Mouse (Mus musculus): Measurements from ENCODE around the gene Ubr4. TPM values are rescaled to one million over a fixed set of nuclear protein-coding genes. Genes with fewer than 3 reads are reported as not detected.

The Ubr4 gene
- polyA plus RNA-seq, 1 experiment from 2014 or later = 59.4 TPM

GRCm38 (mm10) chr4:139454339-139454738 lies 101.9 kb downstream of the Ubr4 start:
- WGBS = 86% methylated on average over 6 of the region's 6 CpGs
- no peaks in the 10 kb centered on the region for H3K9me3 ChIP-seq (ENCODE audit: control insufficient read depth, low read length)
- H3K4me3 ChIP-seq (ENCODE audit: low read length) = no peak overlapping the region
- no peaks in the 10 kb centered on the region for H3K4me1 ChIP-seq (replicated peaks; ENCODE audit: control insufficient read depth, insufficient read depth, low read length)
- no peak overlapping the region for H3K27ac ChIP-seq (ENCODE audit: low read length)
- H3K27me3 ChIP-seq (ENCODE audit: control insufficient read depth, insufficient read depth, low read depth, low read length) = no peaks in the 10 kb centered on the region
- peaks cover 79% of the 10 kb centered on the region for H3K36me3 ChIP-seq (ENCODE audit: control insufficient read depth, insufficient read depth, low read length)
- no peak overlapping the region for H3K9ac ChIP-seq (ENCODE audit: low read length)
- H3K4me2 ChIP-seq (ENCODE audit: low read depth, low read length) = no peak overlapping the region
- ATAC-seq (ENCODE audit: low read depth) = no peak

DNA sequence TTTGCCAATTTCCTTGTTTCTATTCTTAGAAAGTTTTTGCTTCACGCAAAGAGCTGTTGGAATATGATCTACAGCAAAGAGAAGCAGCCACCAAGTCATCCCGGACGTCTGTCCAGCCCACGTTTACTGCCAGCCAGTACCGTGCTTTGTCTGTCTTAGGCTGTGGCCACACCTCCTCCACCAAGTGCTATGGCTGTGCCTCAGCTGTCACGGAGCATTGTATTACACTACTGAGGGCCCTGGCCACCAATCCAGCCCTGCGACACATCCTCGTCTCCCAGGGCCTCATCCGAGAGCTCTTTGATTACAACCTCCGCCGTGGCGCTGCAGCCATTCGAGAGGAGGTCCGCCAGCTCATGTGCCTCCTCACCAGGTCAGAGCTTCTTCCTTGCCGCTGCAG lies 107.6 kb downstream of the Ubr4 start:
- Histone ChIP-seq H3K9ac (ENCODE audit: low read length) (no peak overlapping the region), H3K4me3 (ENCODE audit: low read length) (no peak overlapping the region), H3K27ac (ENCODE audit: low read length) (no peak overlapping the region), H3K27me3 (ENCODE audit: control insufficient read depth, insufficient read depth, low read depth, low read length) (no peaks in the 10 kb centered on the region), H3K9me3 (ENCODE audit: control insufficient read depth, low read length) (no peaks in the 10 kb centered on the region), H3K36me3 (ENCODE audit: control insufficient read depth, insufficient read depth, low read length) (peaks cover 74% of the 10 kb centered on the region), H3K4me2 (ENCODE audit: low read depth, low read length) (no peak overlapping the region), H3K4me1 (replicated peaks; ENCODE audit: control insufficient read depth, insufficient read depth, low read length) (no peaks in the 10 kb centered on the region)
- no peak for ATAC-seq (ENCODE audit: low read depth)
- 76% methylated on average over 15 of the region's 15 CpGs for WGBS

GRCm38 (mm10) chr4:139464163-139464562 lies 111.8 kb downstream of the Ubr4 start:
- Histone ChIP-seq H3K9ac (ENCODE audit: low read length) (no peak overlapping the region), H3K36me3 (ENCODE audit: control insufficient read depth, insufficient read depth, low read length) (peaks cover 73% of the 10 kb centered on the region), H3K4me3 (ENCODE audit: low read length) (no peak overlapping the region), H3K9me3 (ENCODE audit: control insufficient read depth, low read length) (no peaks in the 10 kb centered on the region), H3K4me1 (replicated peaks; ENCODE audit: control insufficient read depth, insufficient read depth, low read length) (no peaks in the 10 kb centered on the region), H3K27me3 (ENCODE audit: control insufficient read depth, insufficient read depth, low read depth, low read length) (no peaks in the 10 kb centered on the region), H3K4me2 (ENCODE audit: low read depth, low read length) (no peak overlapping the region), H3K27ac (ENCODE audit: low read length) (no peak overlapping the region)
- 94% methylated on average over 12 of the region's 12 CpGs for WGBS
- ATAC-seq (ENCODE audit: low read depth) = no peak

DNA sequence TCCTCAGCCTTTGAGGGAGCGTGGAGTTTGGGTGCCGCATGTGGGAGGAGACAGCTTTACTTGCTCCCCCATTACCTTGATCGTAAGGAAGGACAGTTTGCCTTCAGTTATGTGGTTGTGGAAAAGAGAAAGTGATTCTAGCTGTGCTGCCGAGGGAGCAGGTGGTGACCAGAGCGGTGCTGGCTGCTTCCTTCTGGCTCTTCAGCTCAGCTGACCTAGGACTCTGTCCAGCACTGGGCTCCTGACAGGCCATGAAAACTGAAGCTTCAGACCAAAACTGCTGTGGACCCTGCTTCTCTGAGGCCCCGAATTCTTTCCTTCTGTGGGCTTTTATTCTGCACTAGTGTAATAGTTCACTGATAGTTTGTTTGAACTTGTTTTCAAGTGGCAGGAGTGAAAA lies 114.1 kb downstream of the Ubr4 start:
- Histone ChIP-seq H3K9me3 (ENCODE audit: control insufficient read depth, low read length) (no peaks in the 10 kb centered on the region), H3K27me3 (ENCODE audit: control insufficient read depth, insufficient read depth, low read depth, low read length) (no peaks in the 10 kb centered on the region), H3K27ac (ENCODE audit: low read length) (no peak overlapping the region), H3K4me2 (ENCODE audit: low read depth, low read length) (no peak overlapping the region), H3K9ac (ENCODE audit: low read length) (no peak overlapping the region), H3K4me3 (ENCODE audit: low read length) (no peak overlapping the region), H3K36me3 (ENCODE audit: control insufficient read depth, insufficient read depth, low read length) (peaks cover 73% of the 10 kb centered on the region), H3K4me1 (replicated peaks; ENCODE audit: control insufficient read depth, insufficient read depth, low read length) (no peaks in the 10 kb centered on the region)
- 85% methylated on average over 6 of the region's 6 CpGs for WGBS
- no peak for ATAC-seq (ENCODE audit: low read depth)

DNA sequence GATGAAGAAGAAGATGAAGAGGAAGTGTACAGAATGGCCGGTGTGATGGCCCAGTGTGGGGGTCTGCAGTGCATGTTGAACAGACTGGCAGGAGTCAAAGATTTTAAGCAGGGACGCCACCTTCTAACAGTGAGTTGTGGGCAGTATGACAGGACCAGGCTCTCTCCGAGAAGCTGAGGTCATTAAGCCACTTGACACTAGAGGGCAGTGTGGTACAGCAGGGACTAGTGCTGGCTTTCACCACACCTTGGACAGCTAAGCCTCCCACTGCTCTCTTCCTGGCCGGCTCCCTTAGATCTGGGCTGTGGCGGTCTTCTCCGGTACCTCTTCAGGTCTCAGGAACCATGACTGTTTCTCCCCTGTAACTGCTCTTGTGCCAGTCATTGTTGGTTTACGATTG lies 117.8 kb downstream of the Ubr4 start:
- no peak overlapping the region for H3K9ac ChIP-seq (ENCODE audit: low read length)
- H3K9me3 ChIP-seq (ENCODE audit: control insufficient read depth, low read length) = no peaks in the 10 kb centered on the region
- WGBS = 34% methylated on average over 7 of the region's 7 CpGs
- H3K27ac ChIP-seq (ENCODE audit: low read length) = no peak overlapping the region
- H3K4me2 ChIP-seq (ENCODE audit: low read depth, low read length) = no peak overlapping the region
- H3K4me3 ChIP-seq (ENCODE audit: low read length) = no peak overlapping the region
- H3K36me3 ChIP-seq (ENCODE audit: control insufficient read depth, insufficient read depth, low read length) = peaks cover 66% of the 10 kb centered on the region
- no peaks in the 10 kb centered on the region for H3K4me1 ChIP-seq (replicated peaks; ENCODE audit: control insufficient read depth, insufficient read depth, low read length)
- H3K27me3 ChIP-seq (ENCODE audit: control insufficient read depth, insufficient read depth, low read depth, low read length) = no peaks in the 10 kb centered on the region
- peak; percentile 92 for ATAC-seq (ENCODE audit: low read depth)

- WGBS = 81% methylated on average over 16 of the region's 16 CpGs
- peaks cover 65% of the 10 kb centered on the region for H3K36me3 ChIP-seq (ENCODE audit: control insufficient read depth, insufficient read depth, low read length)
- no peak overlapping the region for H3K4me2 ChIP-seq (ENCODE audit: low read depth, low read length)
- H3K27me3 ChIP-seq (ENCODE audit: control insufficient read depth, insufficient read depth, low read depth, low read length) = no peaks in the 10 kb centered on the region
- H3K9ac ChIP-seq (ENCODE audit: low read length) = no peak overlapping the region
- peak; percentile 15; the same call in 1 of the 2 replicates for ATAC-seq (ENCODE audit: low read depth)
- no peaks in the 10 kb centered on the region for H3K9me3 ChIP-seq (ENCODE audit: control insufficient read depth, low read length)
- no peak overlapping the region for H3K27ac ChIP-seq (ENCODE audit: low read length)
- no peaks in the 10 kb centered on the region for H3K4me1 ChIP-seq (replicated peaks; ENCODE audit: control insufficient read depth, insufficient read depth, low read length)
- no peak overlapping the region for H3K4me3 ChIP-seq (ENCODE audit: low read length)
These were observed 124.5 kb downstream of the Ubr4 start for GRCm38 (mm10) chr4:139476663-139477625.

DNA sequence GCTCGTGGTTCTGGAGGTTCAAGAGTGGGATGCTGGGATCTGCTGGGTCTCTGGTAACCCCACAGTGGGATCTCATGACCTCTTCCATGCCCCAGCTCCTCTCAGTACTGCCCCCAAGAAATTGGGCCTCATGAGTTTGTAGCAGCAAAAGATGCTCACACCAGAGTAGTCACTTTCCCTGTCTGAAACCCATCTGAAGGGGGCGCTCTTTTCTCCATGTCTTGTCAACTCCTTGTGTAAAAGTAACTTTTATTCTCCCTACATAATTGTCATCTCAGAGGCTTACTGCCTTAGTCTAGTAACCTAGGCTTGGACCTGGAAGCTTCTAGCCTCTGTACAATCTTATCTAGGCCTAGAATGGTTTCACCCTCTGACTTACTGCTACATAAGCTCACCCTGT lies 125.6 kb downstream of the Ubr4 start:
- Histone ChIP-seq H3K4me2 (ENCODE audit: low read depth, low read length) (no peak overlapping the region), H3K27ac (ENCODE audit: low read length) (no peak overlapping the region), H3K36me3 (ENCODE audit: control insufficient read depth, insufficient read depth, low read length) (peaks cover 69% of the 10 kb centered on the region), H3K4me3 (ENCODE audit: low read length) (no peak overlapping the region), H3K9ac (ENCODE audit: low read length) (no peak overlapping the region), H3K4me1 (replicated peaks; ENCODE audit: control insufficient read depth, insufficient read depth, low read length) (no peaks in the 10 kb centered on the region), H3K27me3 (ENCODE audit: control insufficient read depth, insufficient read depth, low read depth, low read length) (no peaks in the 10 kb centered on the region), H3K9me3 (ENCODE audit: control insufficient read depth, low read length) (no peaks in the 10 kb centered on the region)
- no peak for ATAC-seq (ENCODE audit: low read depth)
- 75% methylated on average over 2 of the region's 2 CpGs for WGBS

DNA sequence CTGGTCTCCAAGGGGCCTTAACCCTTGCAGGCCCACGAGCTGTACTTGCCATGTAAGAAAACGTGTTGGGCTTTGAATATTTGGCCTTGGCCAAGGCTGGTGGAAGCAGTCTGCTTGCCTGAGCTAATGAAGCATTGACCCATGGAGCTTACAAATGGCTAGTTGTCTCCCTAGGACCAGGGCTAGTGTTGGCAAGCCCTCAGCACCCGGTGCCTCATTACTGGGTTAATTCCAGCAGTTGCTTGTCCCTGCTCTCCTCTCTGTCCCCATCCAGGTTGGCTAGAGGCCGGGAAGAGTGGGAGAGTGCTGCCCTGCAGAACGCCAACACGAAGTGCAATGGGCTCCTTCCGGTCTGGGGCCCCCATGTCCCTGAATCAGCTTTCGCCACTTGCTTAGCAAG lies 126.8 kb downstream of the Ubr4 start:
- Histone ChIP-seq H3K27me3 (ENCODE audit: control insufficient read depth, insufficient read depth, low read depth, low read length) (no peaks in the 10 kb centered on the region), H3K9me3 (ENCODE audit: control insufficient read depth, low read length) (no peaks in the 10 kb centered on the region), H3K36me3 (ENCODE audit: control insufficient read depth, insufficient read depth, low read length) (peaks cover 69% of the 10 kb centered on the region), H3K4me2 (ENCODE audit: low read depth, low read length) (no peak overlapping the region), H3K27ac (ENCODE audit: low read length) (no peak overlapping the region), H3K9ac (ENCODE audit: low read length) (no peak overlapping the region), H3K4me3 (ENCODE audit: low read length) (no peak overlapping the region), H3K4me1 (replicated peaks; ENCODE audit: control insufficient read depth, insufficient read depth, low read length) (no peaks in the 10 kb centered on the region)
- no peak for ATAC-seq (ENCODE audit: low read depth)
- 86% methylated on average over 8 of the region's 8 CpGs for WGBS

- peaks cover 69% of the 10 kb centered on the region for H3K36me3 ChIP-seq (ENCODE audit: control insufficient read depth, insufficient read depth, low read length)
- no peak overlapping the region for H3K4me2 ChIP-seq (ENCODE audit: low read depth, low read length)
- no peaks in the 10 kb centered on the region for H3K9me3 ChIP-seq (ENCODE audit: control insufficient read depth, low read length)
- no peak overlapping the region for H3K4me3 ChIP-seq (ENCODE audit: low read length)
- no peaks in the 10 kb centered on the region for H3K27me3 ChIP-seq (ENCODE audit: control insufficient read depth, insufficient read depth, low read depth, low read length)
- H3K4me1 ChIP-seq (replicated peaks; ENCODE audit: control insufficient read depth, insufficient read depth, low read length) = no peaks in the 10 kb centered on the region
- 79% methylated on average over 1 of the region's 1 CpGs for WGBS
- H3K9ac ChIP-seq (ENCODE audit: low read length) = no peak overlapping the region
- peak; percentile 32 for ATAC-seq (ENCODE audit: low read depth)
- peak overlapping the region; percentile 49; the same call in 1 of the 2 replicates for H3K27ac ChIP-seq (ENCODE audit: low read length)
These were observed 129.0 kb downstream of the Ubr4 start for GRCm38 (mm10) chr4:139481400-139481799.

Measured in lung, embryonic 16.5 days (tissue).